Mouse (Mus musculus) adrenal gland, postnatal 25 days (tissue): Measurements from ENCODE around the gene Enox1. TPM values are rescaled to one million over a fixed set of nuclear protein-coding genes. Genes with fewer than 3 reads are reported as not detected.

Experiments used
- DNase-seq: peaks from one replicate; pipeline ENCODE4 v3.0.0; 2021; ENCODE audit warnings: mixed read lengths
- total RNA-seq: library from RNA; stranded (reverse); gene quantifications from 2 replicates; pipeline ENCODE4 v1.2.3, GENCODE M21; 2021

The Enox1 gene
- total RNA-seq, 1 experiment from 2014 or later = 4.9 TPM

- no peak for DNase-seq
Observed at GRCm38 (mm10) chr14:77682888-77683555, 526.5 kb downstream of the Enox1 start.

DNA sequence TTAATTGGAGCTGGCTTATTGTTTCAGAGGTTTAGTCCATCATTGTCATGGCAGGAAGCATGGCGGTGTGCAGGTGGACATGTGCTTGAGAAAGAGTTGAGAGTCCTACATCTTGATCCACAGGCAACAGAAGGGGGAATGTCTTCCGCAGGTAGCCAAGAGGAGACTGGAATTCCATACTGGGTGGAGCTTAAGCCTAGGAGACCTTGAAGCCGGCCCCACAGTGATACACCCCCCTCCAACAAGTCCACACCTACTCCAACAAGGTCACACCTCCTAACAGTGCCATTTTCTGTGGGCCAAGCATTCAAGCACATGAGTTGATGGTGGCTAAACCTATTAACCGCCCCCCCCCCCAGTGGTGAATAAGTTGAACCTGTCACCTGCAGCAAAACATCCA lies 533.3 kb downstream of the Enox1 start:
- DNase-seq = no peak

DNA sequence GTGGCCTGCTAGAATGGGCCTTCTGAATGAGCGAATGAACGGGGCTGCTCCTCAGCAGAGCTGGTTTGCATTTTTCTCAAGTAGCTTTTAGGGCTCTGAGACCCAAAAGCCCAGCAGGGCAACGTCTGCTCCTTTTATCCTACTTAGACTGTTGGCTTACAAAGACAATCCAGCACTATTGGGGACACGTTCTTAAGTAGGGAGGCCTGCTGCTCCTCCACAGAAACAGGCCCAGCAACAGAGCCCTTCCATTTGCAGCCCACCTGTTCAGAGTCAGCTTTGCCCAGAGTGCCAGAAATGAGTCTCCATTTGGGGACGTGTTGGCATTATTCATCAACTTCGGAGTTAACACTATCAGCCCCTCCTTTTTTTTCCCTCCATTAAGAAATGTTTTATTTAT lies 548.4 kb downstream of the Enox1 start:
- no peak for DNase-seq

GRCm38 (mm10) chr14:77706511-77707246 lies 550.1 kb downstream of the Enox1 start:
- DNase-seq = no peak

GRCm38 (mm10) chr14:77707279-77707678 lies 550.7 kb downstream of the Enox1 start:
- DNase-seq = no peak

- DNase-seq = no peak
Observed at GRCm38 (mm10) chr14:77708354-77709150, 552.0 kb downstream of the Enox1 start.

DNA sequence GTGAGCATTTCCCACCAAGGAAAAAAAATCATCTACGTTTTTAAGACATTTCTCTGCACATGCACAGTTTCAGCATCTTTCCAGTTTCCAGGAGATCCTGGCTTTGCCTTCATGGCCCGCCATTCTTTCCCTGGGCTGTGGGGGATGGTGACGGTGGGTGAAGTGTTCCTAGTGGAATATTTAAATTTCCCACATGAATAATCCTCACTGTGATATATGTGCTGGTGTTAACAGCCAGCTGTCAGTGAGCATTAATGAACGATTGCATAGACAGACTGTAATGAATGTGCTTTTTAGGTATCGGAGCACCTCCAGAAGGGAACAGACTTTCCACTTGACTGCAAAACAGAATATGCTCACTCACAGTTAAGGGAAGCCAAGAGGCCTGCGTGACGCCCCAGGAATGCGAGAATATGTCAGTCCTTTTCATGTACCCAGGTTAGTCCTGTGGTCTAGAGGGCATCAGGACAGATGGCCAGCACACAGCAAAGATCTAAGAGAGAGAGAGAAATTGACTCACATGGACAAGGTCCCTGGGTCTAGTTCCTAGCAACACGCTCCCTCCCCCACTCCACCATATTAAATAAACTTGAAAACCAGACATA lies 558.5 kb downstream of the Enox1 start:
- DNase-seq = no peak

GRCm38 (mm10) chr14:77716981-77717380 lies 560.4 kb downstream of the Enox1 start:
- no peak for DNase-seq

GRCm38 (mm10) chr14:77718814-77719213 lies 562.3 kb downstream of the Enox1 start:
- DNase-seq = no peak

- DNase-seq = peak; percentile 35
Observed at GRCm38 (mm10) chr14:77738056-77738455, 581.5 kb downstream of the Enox1 start.

- no peak for DNase-seq
Observed at GRCm38 (mm10) chr14:77738751-77739365, 582.3 kb downstream of the Enox1 start.

DNA sequence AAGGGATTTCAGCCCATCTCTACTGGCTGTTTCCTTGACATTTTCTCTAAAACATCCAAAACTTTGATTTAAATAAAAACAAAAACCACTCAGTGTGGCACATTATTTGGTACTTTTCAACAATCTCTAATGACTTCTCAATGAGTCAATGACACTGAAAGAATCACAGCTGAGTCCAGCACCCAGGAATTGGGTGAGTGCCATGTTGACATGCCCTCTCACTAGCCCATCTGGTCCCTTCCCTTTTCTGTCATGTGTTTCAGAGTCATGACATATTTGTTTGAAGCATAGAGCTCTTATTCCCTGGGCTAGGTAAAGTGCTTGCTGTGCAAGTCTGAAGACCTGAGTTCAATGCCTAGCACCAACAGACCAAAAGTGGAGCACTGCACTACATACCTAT lies 582.8 kb downstream of the Enox1 start:
- DNase-seq = no peak

GRCm38 (mm10) chr14:77744638-77745240 lies 588.2 kb downstream of the Enox1 start:
- no peak for DNase-seq

GRCm38 (mm10) chr14:77748920-77749319 lies 592.4 kb downstream of the Enox1 start:
- DNase-seq = no peak

Other genes starting within 250 kb of the Enox1 start
- 7.5 and 9.8 TPM in 2 replicates for gene Ccdc122, start 120.0 kb upstream of the Enox1 start, total RNA-seq
- 9.2 and 11.6 TPM in 2 replicates for gene Lacc1, start 119.9 kb upstream of the Enox1 start, total RNA-seq